Mouse (Mus musculus): ENCODE data around the gene Tmem136.

DNA sequence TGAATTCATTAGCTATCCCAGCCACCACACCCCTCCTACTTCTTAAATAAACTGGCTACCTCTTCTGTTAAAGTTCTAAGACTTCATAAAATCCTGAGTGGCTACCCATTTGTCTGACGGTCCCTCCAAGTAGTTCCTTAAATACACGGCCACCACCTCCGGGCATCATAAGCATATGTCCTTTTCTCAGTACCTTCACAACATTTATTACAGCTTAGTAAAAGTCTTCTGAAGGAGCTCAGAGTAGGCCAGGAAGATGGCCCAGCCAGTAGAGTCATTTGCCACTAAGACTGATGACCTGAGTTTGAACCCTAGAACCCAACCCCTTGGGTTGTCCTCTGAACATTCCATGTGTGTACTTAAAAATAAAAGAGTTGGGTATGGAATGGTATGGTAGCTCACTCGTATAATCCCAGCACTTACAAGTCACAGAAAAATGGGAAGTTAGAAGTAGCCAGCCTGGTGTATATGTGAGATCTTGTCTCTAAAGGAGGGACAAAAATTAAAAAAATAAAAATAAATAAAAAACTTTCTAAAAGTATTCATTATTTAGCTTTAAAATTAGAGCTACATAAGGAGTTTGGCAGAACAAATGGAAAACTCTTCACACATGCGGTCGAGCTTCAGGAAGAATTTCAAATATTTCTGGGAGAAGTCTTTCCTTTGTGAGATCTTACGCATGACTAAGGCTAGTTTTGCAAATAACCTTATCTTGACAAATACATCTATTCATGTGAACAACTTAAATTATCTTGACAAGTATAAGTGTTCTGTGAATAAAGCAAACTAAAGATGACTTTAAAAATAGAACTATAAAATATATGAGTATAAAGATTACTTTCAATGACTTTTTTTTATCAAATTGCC lies 31.6 kb downstream of the Tmem136 start:
- no peak for TF ChIP-seq HCFC1 (IDR thresholded peaks at IDR 0.05; ENCODE audit: borderline replicate concordance, insufficient read depth, low read length)
- TF ChIP-seq MAFK (IDR thresholded peaks at IDR 0.05; ENCODE audit: insufficient read depth, low read depth, low read length) = no peak
- no peak for TF ChIP-seq ZC3H11A (IDR thresholded peaks at IDR 0.05; ENCODE audit: borderline replicate concordance, low read depth, low read length)
- TF ChIP-seq ZNF384 (IDR thresholded peaks at IDR 0.05; ENCODE audit: low read depth, low read length) = no peak

Data from ES-E14 (cell line).